Mouse (Mus musculus): ENCODE data around the gene Gm36210. TPM values are rescaled to one million over a fixed set of nuclear protein-coding genes. Genes with fewer than 3 reads are reported as not detected.

Gm36210 gene
- polyA plus RNA-seq (2012; ENCODE audit: low replicate concordance) = 0.27 TPM in 1 of 2 replicates, not detected in the other

GRCm38 (mm10) chr7:4906466-4906950, at the start of gene Gm36210:
Gene Gm36210, minus strand, starts transcription at chr7:4906516.

GRCm38 (mm10) chr7:4925441-4926381, 19.4 kb upstream of the Gm36210 start, which contains the start of gene Ssc5d:
Gene Ssc5d, plus strand, starts transcription at chr7:4925785.

GRCm38 (mm10) chr7:4921824-4922482, 15.6 kb upstream of the Gm36210 start, which contains the start of gene Nat14:
Gene Nat14, plus strand, starts transcription at chr7:4922028.

GRCm38 (mm10) chr7:4915007-4915665, 8.8 kb upstream of the Gm36210 start, which contains the start of gene Zfp628:
Gene Zfp628, plus strand, starts transcription at chr7:4915217.

GRCm38 (mm10) chr7:4876753-4877221, 29.5 kb downstream of the Gm36210 start, which contains the start of gene Isoc2a:
Gene Isoc2a, plus strand, starts transcription at chr7:4877153.

GRCm38 (mm10) chr7:4870133-4870532, 36.2 kb downstream of the Gm36210 start, which contains the start of gene Isoc2b:
Gene Isoc2b, minus strand, starts transcription at chr7:4870258.

Other genes with a start within 250 kb of the Gm36210 start
- gene Ppp6r1, start 247.5 kb downstream of the Gm36210 start, polyA plus RNA-seq (2012; ENCODE audit: low replicate concordance) = 230 and 262 TPM in 2 replicates
- gene Hspbp1, start 221.4 kb downstream of the Gm36210 start, polyA plus RNA-seq (2012; ENCODE audit: low replicate concordance) = 171 and 194 TPM in 2 replicates
- gene Brsk1, start 215.9 kb downstream of the Gm36210 start, polyA plus RNA-seq (2012; ENCODE audit: low replicate concordance) = 0.20 TPM in 2 replicates
- gene Tmem150b, start 181.3 kb downstream of the Gm36210 start, polyA plus RNA-seq (2012; ENCODE audit: low replicate concordance) = 0.17 TPM in 1 of 2 replicates, not detected in the other
- 564 and 1,345 TPM in 2 replicates for gene Kmt5c, start 166.4 kb downstream of the Gm36210 start, polyA plus RNA-seq (2012; ENCODE audit: low replicate concordance)
- gene Cox6b2, start 153.4 kb downstream of the Gm36210 start, polyA plus RNA-seq (2012; ENCODE audit: low replicate concordance) = 70.9 and 249 TPM in 2 replicates
- not detected in 2 replicates for gene Fam71e2, start 135.2 kb downstream of the Gm36210 start, polyA plus RNA-seq (2012; ENCODE audit: low replicate concordance)
- gene Il11, start 123.7 kb downstream of the Gm36210 start, polyA plus RNA-seq (2012; ENCODE audit: low replicate concordance) = 0.17 and 0.43 TPM in 2 replicates
- gene Tmem190, start 123.6 kb downstream of the Gm36210 start, polyA plus RNA-seq (2012; ENCODE audit: low replicate concordance) = not detected in 2 replicates
- 141 and 302 TPM in 2 replicates for gene Tmem238, start 116.9 kb downstream of the Gm36210 start, polyA plus RNA-seq (2012; ENCODE audit: low replicate concordance)
- gene Rpl28, start 113.6 kb downstream of the Gm36210 start, polyA plus RNA-seq (2012; ENCODE audit: low replicate concordance) = 2,040 and 3,887 TPM in 2 replicates
- 297 and 1,174 TPM in 2 replicates for gene Ube2s, start 93.9 kb downstream of the Gm36210 start, polyA plus RNA-seq (2012; ENCODE audit: low replicate concordance)
- 0.09 TPM in 1 of 2 replicates, not detected in the other for gene Shisa7, start 61.8 kb downstream of the Gm36210 start, polyA plus RNA-seq (2012; ENCODE audit: low replicate concordance)
- 0.36 and 0.54 TPM in 2 replicates for gene Isoc2b, start 36.3 kb downstream of the Gm36210 start, polyA plus RNA-seq (2012; ENCODE audit: low replicate concordance)
- 2.1 and 10.8 TPM in 2 replicates for gene Isoc2a, start 29.4 kb downstream of the Gm36210 start, polyA plus RNA-seq (2012; ENCODE audit: low replicate concordance)
- 71.6 and 77.8 TPM in 2 replicates for gene Zfp628, start 8.7 kb upstream of the Gm36210 start, polyA plus RNA-seq (2012; ENCODE audit: low replicate concordance)
- gene Nat14, start 15.5 kb upstream of the Gm36210 start, polyA plus RNA-seq (2012; ENCODE audit: low replicate concordance) = 2.4 and 2.5 TPM in 2 replicates
- 0.38 and 0.55 TPM in 2 replicates for gene Ssc5d, start 19.3 kb upstream of the Gm36210 start, polyA plus RNA-seq (2012; ENCODE audit: low replicate concordance)
- 0.20 and 0.42 TPM in 2 replicates for gene Sbk2, start 57.9 kb upstream of the Gm36210 start, polyA plus RNA-seq (2012; ENCODE audit: low replicate concordance)
- gene Sbk3, start 64.7 kb upstream of the Gm36210 start, polyA plus RNA-seq (2012; ENCODE audit: low replicate concordance) = not detected in 2 replicates
- 12.4 and 20.9 TPM in 2 replicates for gene Zfp579, start 89.6 kb upstream of the Gm36210 start, polyA plus RNA-seq (2012; ENCODE audit: low replicate concordance)
- 84.6 and 112 TPM in 2 replicates for gene Zfp524, start 107.9 kb upstream of the Gm36210 start, polyA plus RNA-seq (2012; ENCODE audit: low replicate concordance)
- gene Fiz1, start 108.2 kb upstream of the Gm36210 start, polyA plus RNA-seq (2012; ENCODE audit: low replicate concordance) = 21.6 and 58.9 TPM in 2 replicates
- gene Gm44973, start 109.0 kb upstream of the Gm36210 start, polyA plus RNA-seq (2012; ENCODE audit: low replicate concordance) = 33.3 TPM in 1 of 2 replicates, not detected in the other
- gene Zfp865, start 113.9 kb upstream of the Gm36210 start, polyA plus RNA-seq (2012; ENCODE audit: low replicate concordance) = 98.5 and 146 TPM in 2 replicates
- 0.44 and 1.1 TPM in 2 replicates for gene Ccdc106, start 114.0 kb upstream of the Gm36210 start, polyA plus RNA-seq (2012; ENCODE audit: low replicate concordance)
- not detected in 2 replicates for gene 4632433K11Rik, start 127.6 kb upstream of the Gm36210 start, polyA plus RNA-seq (2012; ENCODE audit: low replicate concordance)
- 2.2 and 2.8 TPM in 2 replicates for gene Zfp784, start 131.9 kb upstream of the Gm36210 start, polyA plus RNA-seq (2012; ENCODE audit: low replicate concordance)
- gene Zfp580, start 145.0 kb upstream of the Gm36210 start, polyA plus RNA-seq (2012; ENCODE audit: low replicate concordance) = 8.1 and 27.6 TPM in 2 replicates
- 584 and 990 TPM in 2 replicates for gene U2af2, start 155.6 kb upstream of the Gm36210 start, polyA plus RNA-seq (2012; ENCODE audit: low replicate concordance)
- gene Epn1, start 173.7 kb upstream of the Gm36210 start, polyA plus RNA-seq (2012; ENCODE audit: low replicate concordance) = 1,843 and 1,854 TPM in 2 replicates
- not detected in 2 replicates for gene Rfpl4, start 210.4 kb upstream of the Gm36210 start, polyA plus RNA-seq (2012; ENCODE audit: low replicate concordance)
- not detected in 2 replicates for gene Rasl2-9, start 219.4 kb upstream of the Gm36210 start, polyA plus RNA-seq (2012; ENCODE audit: low replicate concordance)
- gene Vmn1r55, start 243.2 kb upstream of the Gm36210 start, polyA plus RNA-seq (2012; ENCODE audit: low replicate concordance) = 0.02 TPM in 2 replicates